Mouse (Mus musculus) brain, embryonic 14.5 days (tissue): ENCODE measurements at regions not wholly inside any gene's neighbourhood (a gene's known extent, or its start where the extent isn't known, plus 50 kb on each side); places are given as distances from the start of the nearest gene placed in this dataset.

Experiments
- CTCF ChIP-seq: fragments of 200-500 bp; IDR thresholded peaks from 2 replicates; pipeline ENCODE4 v1.5.1; 2012; ENCODE audit warnings: inconsistent platforms, mild to moderate bottlenecking, moderate library complexity, borderline replicate concordance; ENCODE audit not compliant: insufficient read depth, insufficient read length; ENCODE audit errors: extremely low read depth
- POLR2A ChIP-seq: fragments of 200-500 bp; IDR thresholded peaks from 2 replicates; pipeline ENCODE4 v1.6.1; 2012; ENCODE audit warnings: mild to moderate bottlenecking, inconsistent platforms, borderline replicate concordance; ENCODE audit not compliant: poor library complexity, insufficient read depth, insufficient read length, severe bottlenecking; ENCODE audit errors: extremely low read depth

DNA sequence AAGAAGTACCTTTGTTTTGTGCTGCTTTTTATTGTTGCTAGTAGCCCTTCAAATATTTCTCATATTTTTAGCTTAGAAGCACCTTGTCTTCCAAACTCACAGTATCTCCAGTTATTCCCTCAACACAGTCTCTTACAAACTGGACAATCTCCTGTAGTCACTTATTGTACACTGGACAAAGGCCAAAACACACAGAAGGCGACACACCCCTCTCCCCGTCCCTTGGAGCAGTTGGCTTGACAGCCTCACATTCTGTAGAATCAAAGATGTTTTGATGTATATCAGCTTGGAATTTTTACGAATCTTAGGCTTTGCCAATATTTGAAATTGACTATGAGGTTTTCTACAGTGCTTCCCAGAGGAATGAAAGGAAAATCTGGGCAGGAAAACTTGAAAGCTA lies 309.8 kb upstream of the Gm5148 start:
- no peak for TF ChIP-seq CTCF
- TF ChIP-seq POLR2A = no peak
